Mouse (Mus musculus): ENCODE measurements around the gene Tigit. TPM values are rescaled to one million over a fixed set of nuclear protein-coding genes. Genes with fewer than 3 reads are reported as not detected.
A peak's percentile ranks its signal among the peaks of the same experiment; 100 is the strongest.

The Tigit gene
- polyA plus RNA-seq, 1 experiment from 2014 or later = not detected

- peaks cover 7% of the 10 kb centered on the region for H3K4me1 ChIP-seq (ENCODE audit: control insufficient read depth, insufficient read depth, low read length)
- no peak overlapping the region for H3K4me3 ChIP-seq (ENCODE audit: low read depth, low read length)
- no peak for ATAC-seq (ENCODE audit: insufficient number of reproducible peaks, low FRiP score, low TSS enrichment, low read depth)
- H3K27ac ChIP-seq (replicated peaks; ENCODE audit: low read depth, low read length) = no peak overlapping the region
- no peaks in the 10 kb centered on the region for H3K36me3 ChIP-seq (ENCODE audit: control insufficient read depth, insufficient read depth, low read length)
- no peak for DNase-seq (ENCODE audit: low spot score)
- H3K4me2 ChIP-seq (ENCODE audit: low read depth, severe bottlenecking) = no peak overlapping the region
- H3K9me3 ChIP-seq (ENCODE audit: control insufficient read depth, low read length) = no peaks in the 10 kb centered on the region
- H3K9ac ChIP-seq (ENCODE audit: low read length) = no peak overlapping the region
- WGBS = 75% methylated on average over 4 of the region's 4 CpGs
- H3K27me3 ChIP-seq (ENCODE audit: control insufficient read depth, insufficient read depth, low read length) = no peaks in the 10 kb centered on the region
Measured at GRCm38 (mm10) chr16:43604399-43605013, 59.4 kb downstream of the Tigit start.

DNA sequence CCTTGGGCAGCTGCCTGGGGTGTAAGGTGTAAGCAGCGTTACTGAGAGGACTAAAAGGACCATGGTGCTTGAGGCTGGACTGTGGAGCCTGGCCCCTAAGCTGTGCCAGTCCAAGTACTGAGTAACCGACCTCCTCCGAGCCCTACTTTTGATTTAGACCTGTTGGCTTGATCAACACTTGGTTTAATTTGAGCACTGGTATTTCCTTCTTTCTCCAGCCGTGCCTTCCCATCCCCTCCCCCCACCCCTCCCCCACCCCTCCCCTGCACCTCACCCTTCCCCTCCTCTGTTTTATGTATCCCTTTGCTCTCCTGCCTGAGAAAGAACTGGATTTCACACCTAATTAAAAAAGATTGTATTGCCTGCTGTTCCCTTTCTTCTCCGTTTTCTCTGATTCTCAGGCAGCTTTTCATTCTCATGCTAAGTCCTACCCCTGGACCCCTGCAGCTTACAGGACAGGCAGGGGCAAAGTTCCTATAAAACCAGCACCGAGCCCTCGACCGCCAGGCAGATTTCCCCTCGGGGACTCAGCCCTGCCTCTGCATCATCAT is 60.3 kb downstream of the Tigit start:
- Histone ChIP-seq H3K9ac (ENCODE audit: low read length) (no peak overlapping the region), H3K4me1 (ENCODE audit: control insufficient read depth, insufficient read depth, low read length) (peaks cover 7% of the 10 kb centered on the region), H3K36me3 (ENCODE audit: control insufficient read depth, insufficient read depth, low read length) (no peaks in the 10 kb centered on the region), H3K4me3 (ENCODE audit: low read depth, low read length) (no peak overlapping the region), H3K27ac (replicated peaks; ENCODE audit: low read depth, low read length) (no peak overlapping the region), H3K27me3 (ENCODE audit: control insufficient read depth, insufficient read depth, low read length) (no peaks in the 10 kb centered on the region), H3K4me2 (ENCODE audit: low read depth, severe bottlenecking) (no peak overlapping the region), H3K9me3 (ENCODE audit: control insufficient read depth, low read length) (no peaks in the 10 kb centered on the region)
- ATAC-seq (ENCODE audit: insufficient number of reproducible peaks, low FRiP score, low TSS enrichment, low read depth) (peak; percentile 60; the same call in 1 of the 2 replicates), DNase-seq (ENCODE audit: low spot score) (peak; percentile 52)
- WGBS = under 1% methylated on average over 9 of the region's 9 CpGs

GRCm38 (mm10) chr16:43602573-43602972 is 61.4 kb downstream of the Tigit start:
- Histone ChIP-seq H3K9me3 (ENCODE audit: control insufficient read depth, low read length) (no peaks in the 10 kb centered on the region), H3K4me1 (ENCODE audit: control insufficient read depth, insufficient read depth, low read length) (peaks cover 7% of the 10 kb centered on the region), H3K27me3 (ENCODE audit: control insufficient read depth, insufficient read depth, low read length) (no peaks in the 10 kb centered on the region), H3K9ac (ENCODE audit: low read length) (no peak overlapping the region), H3K4me2 (ENCODE audit: low read depth, severe bottlenecking) (no peak overlapping the region), H3K27ac (replicated peaks; ENCODE audit: low read depth, low read length) (no peak overlapping the region), H3K36me3 (ENCODE audit: control insufficient read depth, insufficient read depth, low read length) (no peaks in the 10 kb centered on the region), H3K4me3 (ENCODE audit: low read depth, low read length) (no peak overlapping the region)
- ATAC-seq (ENCODE audit: insufficient number of reproducible peaks, low FRiP score, low TSS enrichment, low read depth) (no peak), DNase-seq (ENCODE audit: low spot score) (no peak)
- 77% methylated on average over 4 of the region's 4 CpGs for WGBS

DNA sequence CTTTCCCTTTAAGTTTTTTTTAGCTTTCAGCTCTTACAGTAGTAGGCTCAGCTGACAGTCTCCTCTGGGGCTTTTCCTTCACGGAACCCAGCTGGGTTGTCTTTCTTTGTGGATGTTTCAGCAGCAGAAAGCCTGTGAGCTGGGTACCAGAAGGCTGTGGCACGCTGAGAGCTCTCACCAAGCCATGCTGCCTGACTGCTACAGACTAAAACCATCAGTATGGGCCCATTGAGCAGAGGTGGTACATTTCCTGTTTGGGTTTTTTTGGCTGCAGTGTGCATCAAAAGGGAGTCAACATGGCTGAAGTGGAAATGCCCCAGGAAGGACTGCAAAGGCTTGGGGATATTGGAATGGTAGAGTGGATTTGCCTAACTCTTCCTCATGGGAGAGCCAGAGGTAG is 64.2 kb downstream of the Tigit start:
- H3K4me3 ChIP-seq (ENCODE audit: low read depth, low read length) = no peak overlapping the region
- no peak overlapping the region for H3K9ac ChIP-seq (ENCODE audit: low read length)
- no peak overlapping the region for H3K27ac ChIP-seq (replicated peaks; ENCODE audit: low read depth, low read length)
- WGBS = 89% methylated on average over 2 of the region's 2 CpGs
- H3K27me3 ChIP-seq (ENCODE audit: control insufficient read depth, insufficient read depth, low read length) = no peaks in the 10 kb centered on the region
- ATAC-seq (ENCODE audit: insufficient number of reproducible peaks, low FRiP score, low TSS enrichment, low read depth) (no peak), DNase-seq (ENCODE audit: low spot score) (no peak)
- H3K4me2 ChIP-seq (ENCODE audit: low read depth, severe bottlenecking) = no peak overlapping the region
- H3K4me1 ChIP-seq (ENCODE audit: control insufficient read depth, insufficient read depth, low read length) = peaks cover 7% of the 10 kb centered on the region
- no peaks in the 10 kb centered on the region for H3K9me3 ChIP-seq (ENCODE audit: control insufficient read depth, low read length)
- H3K36me3 ChIP-seq (ENCODE audit: control insufficient read depth, insufficient read depth, low read length) = no peaks in the 10 kb centered on the region

MicroRNAs encoded within 50 kb of the gene (microRNA counts, 519-probe panel; counts per million panel counts)
- microRNA mmu-miR-568 = not detected

Small RNA genes lying within 50 kb of the gene (microRNA-seq; reads per million reads assigned to microRNA genes)
- gene Mir568 = not detected

Other genes with a start within 250 kb of the Tigit start
- not detected in 2 replicates for gene Drd3, start 89.9 kb upstream of the Tigit start, polyA plus RNA-seq (2014; fragmentation: Nextera tagmentation; extraction: Ambion mirVana)
- 12.6 and 14.4 TPM in 2 replicates for gene Ccdc191, start 225.7 kb upstream of the Tigit start, polyA plus RNA-seq (2014; fragmentation: Nextera tagmentation; extraction: Ambion mirVana)